Mouse (Mus musculus) kidney, postnatal 0 days (tissue): ENCODE data around the gene 1700042G07Rik. TPM values are rescaled to one million over a fixed set of nuclear protein-coding genes. Genes with fewer than 3 reads are reported as not detected.
A peak's percentile ranks its signal among the peaks of the same experiment; 100 is the strongest.

Source experiments
- ATAC-seq: fragments of 200-750 bp; cut with Nextera tagmentation; replicated peaks from 2 replicates; pipeline ENCODE4 v1.8.0; 2017; ENCODE audit warnings: low read depth, moderate number of reproducible peaks, moderate TSS enrichment, moderate library complexity; ENCODE audit not compliant: low FRiP score
- DNase-seq: peaks from one replicate; pipeline ENCODE4 v3.0.0-alpha.2; 2016; ENCODE audit warnings: low spot score
- H3K27ac ChIP-seq: fragments of 300-500 bp; sonication (generic); 2 replicates; pipeline ENCODE4 v1.5.1; 2014; ENCODE audit warnings: mild to moderate bottlenecking
- H3K27me3 ChIP-seq: fragments of 300-500 bp; sonication (generic); 2 replicates; pipeline ENCODE4 v1.6.1; 2014; ENCODE audit warnings: low read length, mixed read lengths; ENCODE audit not compliant: insufficient read depth
- H3K36me3 ChIP-seq: fragments of 300-500 bp; sonication (generic); 2 replicates; pipeline ENCODE4 v1.6.1; 2014; ENCODE audit warnings: low read length, mixed read lengths; ENCODE audit not compliant: insufficient read depth
- H3K4me1 ChIP-seq: fragments of 300-500 bp; sonication (generic); replicated peaks from 2 replicates; pipeline ENCODE4 v1.6.1; 2014; ENCODE audit warnings: antibody characterized with exemption, low read length, mixed read lengths; ENCODE audit not compliant: insufficient read depth
- H3K4me2 ChIP-seq: fragments of 300-500 bp; sonication (generic); 2 replicates; pipeline ENCODE4 v1.6.1; 2014; ENCODE audit warnings: mild to moderate bottlenecking, low read length, moderate library complexity, mixed read lengths
- H3K4me3 ChIP-seq: fragments of 300-500 bp; sonication (generic); replicated peaks from 2 replicates; pipeline ENCODE4 v1.5.1; 2014; ENCODE audit warnings: low read depth, low read length
- H3K9ac ChIP-seq: fragments of 300-500 bp; sonication (generic); 2 replicates; pipeline ENCODE4 v1.6.1; 2014; ENCODE audit warnings: low read depth, low read length
- H3K9me3 ChIP-seq: fragments of 300-500 bp; sonication (generic); replicated peaks from 2 replicates; pipeline ENCODE4 v1.6.1; 2016; ENCODE audit warnings: low read length, inconsistent platforms, mixed read lengths
- CTCF ChIP-seq: IDR thresholded peaks from 2 replicates; pipeline ENCODE4 v1.5.1; 2016; ENCODE audit warnings: antibody characterized with exemption, low read depth, mild to moderate bottlenecking, moderate library complexity
- WGBS: fragments of 180-500 bp; shearing (Covaris S2); extraction: QIAGEN DNeasy Blood & Tissue Kit; methylation state at CpG from one replicate; pipeline ENCODE4 v1.1.7; 2014; 5-methylcytosine and 5-hydroxymethylcytosine counted together
- polyA plus RNA-seq: library from polyadenylated mRNA; unstranded; fragments of >200 nt; fragmentation: Nextera tagmentation; extraction: Ambion mirVana; gene quantifications from 2 replicates; pipeline ENCODE4 v1.2.1, GENCODE M21; 2015

1700042G07Rik gene
- polyA plus RNA-seq, 1 experiment from 2014 or later = not detected

DNA sequence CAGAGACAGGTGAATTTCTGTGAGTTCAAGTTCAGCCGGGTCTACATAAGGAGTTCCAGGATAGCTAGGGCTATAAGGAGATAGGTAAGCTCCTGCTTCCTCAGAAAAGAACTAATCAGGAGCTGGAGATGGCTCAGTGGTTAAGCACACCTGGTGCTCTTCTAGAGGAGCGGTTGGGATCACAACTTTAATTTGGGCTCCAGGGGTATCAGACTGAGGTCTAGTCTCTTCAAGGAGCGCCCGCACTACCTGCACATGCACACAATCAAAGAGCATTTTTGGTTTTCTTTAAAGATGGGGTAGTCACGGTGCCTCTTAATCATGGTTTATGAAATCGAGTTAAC, 23.4 kb upstream of the 1700042G07Rik start:
- whole genome bisulfite sequencing = 25% methylated on average over 6 of the region's 6 CpGs
- H3K4me2 ChIP-seq = peak overlapping the region; percentile 79
- H3K4me3 ChIP-seq = peak overlapping the region; percentile 79
- H3K36me3 ChIP-seq = peaks cover 21% of the 10 kb centered on the region
- no peaks in the 10 kb centered on the region for H3K9me3 ChIP-seq
- peaks cover 11% of the 10 kb centered on the region for H3K4me1 ChIP-seq
- peak overlapping the region; percentile 95 for H3K9ac ChIP-seq
- H3K27me3 ChIP-seq = no peaks in the 10 kb centered on the region
- peak overlapping the region; percentile 91 for H3K27ac ChIP-seq
- ATAC-seq (no peak), DNase-seq (no peak)
- no peak for TF ChIP-seq CTCF

- Histone ChIP-seq H3K4me3 (peak overlapping the region; percentile 79), H3K4me1 (peaks cover 11% of the 10 kb centered on the region), H3K27me3 (no peaks in the 10 kb centered on the region), H3K36me3 (peaks cover 26% of the 10 kb centered on the region), H3K4me2 (peak overlapping the region; percentile 79), H3K9ac (peak overlapping the region; percentile 95), H3K27ac (peak overlapping the region; percentile 91), H3K9me3 (no peaks in the 10 kb centered on the region)
- WGBS = under 1% methylated on average over 51 of the region's 73 CpGs
- ATAC-seq = peak; percentile 95
- DNase-seq = peak; percentile 82
- no peak for TF ChIP-seq CTCF
These were observed 22.9 kb upstream of the 1700042G07Rik start for GRCm38 (mm10) chr4:116150156-116150861.

- peak overlapping the region; percentile 79 for H3K4me3 ChIP-seq
- H3K4me1 ChIP-seq = peaks cover 11% of the 10 kb centered on the region
- H3K9ac ChIP-seq = peak overlapping the region; percentile 95
- no peaks in the 10 kb centered on the region for H3K27me3 ChIP-seq
- WGBS = 15% methylated on average over 4 of the region's 4 CpGs
- TF ChIP-seq CTCF = no peak
- no peaks in the 10 kb centered on the region for H3K9me3 ChIP-seq
- DNase-seq (peak; percentile 36), ATAC-seq (no peak; the same call in 1 of the 2 replicates)
- H3K4me2 ChIP-seq = peak overlapping the region; percentile 79
- H3K27ac ChIP-seq = peak overlapping the region; percentile 91
- peaks cover 31% of the 10 kb centered on the region for H3K36me3 ChIP-seq
These were observed 22.3 kb upstream of the 1700042G07Rik start for GRCm38 (mm10) chr4:116150862-116151221.

- Histone ChIP-seq H3K27ac (peak within 1 kb of the TSS; percentile 91), H3K4me1 (peaks cover 11% of the 10 kb centered on the region), H3K27me3 (no peaks in the 10 kb centered on the region), H3K9me3 (no peaks in the 10 kb centered on the region), H3K9ac (peak within 1 kb of the TSS; percentile 95), H3K36me3 (peaks cover 35% of the 10 kb centered on the region), H3K4me2 (peak within 1 kb of the TSS; percentile 79), H3K4me3 (peak within 1 kb of the TSS; percentile 79)
- 68% methylated on average over 6 of the region's 6 CpGs for WGBS
- no peak for TF ChIP-seq CTCF
- DNase-seq = no peak
- ATAC-seq = no peak
These were observed 21.9 kb upstream of the 1700042G07Rik start, which contains the start of gene Lurap1 for GRCm38 (mm10) chr4:116151238-116151637. Gene Lurap1, minus strand, starts transcription at chr4:116151338.

GRCm38 (mm10) chr4:116152702-116153101, 20.5 kb upstream of the 1700042G07Rik start:
- no peak overlapping the region for H3K4me2 ChIP-seq
- H3K27me3 ChIP-seq = no peaks in the 10 kb centered on the region
- H3K27ac ChIP-seq = no peak overlapping the region
- H3K9me3 ChIP-seq = no peaks in the 10 kb centered on the region
- no peak overlapping the region for H3K9ac ChIP-seq
- peaks cover 11% of the 10 kb centered on the region for H3K4me1 ChIP-seq
- peaks cover 47% of the 10 kb centered on the region for H3K36me3 ChIP-seq
- 95% methylated on average over 15 of the region's 15 CpGs for WGBS
- TF ChIP-seq CTCF = no peak
- ATAC-seq = no peak
- H3K4me3 ChIP-seq = no peak overlapping the region
- DNase-seq = no peak

DNA sequence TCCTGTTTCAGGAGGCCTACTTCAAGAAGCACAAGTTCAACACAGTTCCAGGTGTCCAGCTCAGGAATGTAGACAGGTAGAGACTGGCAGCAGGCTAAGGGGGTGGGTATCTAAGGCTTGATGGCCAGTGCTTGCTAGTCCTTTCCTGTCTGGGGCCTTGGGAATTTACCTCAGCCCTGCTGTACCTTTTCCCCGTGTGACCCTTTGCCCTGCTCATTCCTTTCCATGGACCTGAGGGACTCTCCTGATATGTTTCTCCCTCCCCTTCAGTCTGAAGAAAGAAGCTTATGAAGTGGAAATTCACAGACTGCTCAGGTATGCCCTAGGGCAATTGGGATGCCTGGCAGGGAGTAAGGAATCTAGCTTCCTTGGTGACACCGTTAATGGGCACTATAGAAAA, 15.3 kb upstream of the 1700042G07Rik start:
- H3K4me1 ChIP-seq = no peaks in the 10 kb centered on the region
- TF ChIP-seq CTCF = no peak
- 71% methylated on average over 2 of the region's 2 CpGs for WGBS
- no peaks in the 10 kb centered on the region for H3K9me3 ChIP-seq
- H3K4me2 ChIP-seq = no peak overlapping the region
- peak; percentile 44 for ATAC-seq
- H3K27me3 ChIP-seq = no peaks in the 10 kb centered on the region
- no peak overlapping the region for H3K9ac ChIP-seq
- peaks cover 64% of the 10 kb centered on the region for H3K36me3 ChIP-seq
- H3K27ac ChIP-seq = peak overlapping the region; percentile 66; the same call in 1 of the 2 replicates
- no peak for DNase-seq
- no peak overlapping the region for H3K4me3 ChIP-seq

GRCm38 (mm10) chr4:116159912-116160311, 13.3 kb upstream of the 1700042G07Rik start:
- H3K4me1 ChIP-seq = peaks cover 6% of the 10 kb centered on the region; the same call in 1 of the 2 replicates
- H3K4me3 ChIP-seq = no peak overlapping the region
- 72% methylated on average over 3 of the region's 3 CpGs for WGBS
- DNase-seq = peak; percentile 71
- H3K36me3 ChIP-seq = peaks cover 46% of the 10 kb centered on the region
- H3K9me3 ChIP-seq = no peaks in the 10 kb centered on the region
- TF ChIP-seq CTCF = peak; percentile 73
- H3K9ac ChIP-seq = no peak overlapping the region
- H3K27me3 ChIP-seq = no peaks in the 10 kb centered on the region
- H3K27ac ChIP-seq = 0 out of 2 replicates have a peak overlapping the region, but pooled peaks have one; percentile 6
- ATAC-seq = no peak
- H3K4me2 ChIP-seq = no peak overlapping the region
